Mouse (Mus musculus) midbrain, embryonic 13.5 days (tissue): Measurements from ENCODE around the gene Fastkd5. TPM values are rescaled to one million over a fixed set of nuclear protein-coding genes. Genes with fewer than 3 reads are reported as not detected.
"Not testable (repeated sequence)": the region's sequence is repeated elsewhere in the genome, so short reads cannot be mapped to it uniquely, and the experiment has no call there.

ENCODE experiments used
- ATAC-seq: fragments of 200-750 bp; cut with Nextera tagmentation; 2 replicates; pipeline ENCODE4 v1.8.0; 2017; ENCODE audit warnings: mild to moderate bottlenecking, moderate TSS enrichment, moderate library complexity
- H3K27ac ChIP-seq: fragments of 300-500 bp; sonication (generic); 2 replicates; pipeline ENCODE4 v1.5.1; 2015; ENCODE audit warnings: inconsistent platforms, mild to moderate bottlenecking, moderate library complexity
- H3K27me3 ChIP-seq: fragments of 300-500 bp; sonication (generic); 2 replicates; pipeline ENCODE4 v1.6.1; 2015; ENCODE audit warnings: mild to moderate bottlenecking, inconsistent platforms
- H3K36me3 ChIP-seq: fragments of 300-500 bp; sonication (generic); 2 replicates; pipeline ENCODE4 v1.6.1; 2015; ENCODE audit warnings: mild to moderate bottlenecking, inconsistent platforms
- H3K4me1 ChIP-seq: fragments of 300-500 bp; sonication (generic); replicated peaks from 2 replicates; pipeline ENCODE4 v1.6.1; 2015; ENCODE audit warnings: inconsistent platforms
- H3K4me2 ChIP-seq: fragments of 300-500 bp; sonication (generic); replicated peaks from 2 replicates; pipeline ENCODE4 v1.6.1; 2015; ENCODE audit warnings: moderate library complexity, mild to moderate bottlenecking, inconsistent platforms
- H3K4me3 ChIP-seq: fragments of 300-500 bp; sonication (generic); replicated peaks from 2 replicates; pipeline ENCODE4 v1.5.1; 2015; ENCODE audit warnings: mild to moderate bottlenecking, inconsistent platforms
- H3K9ac ChIP-seq: fragments of 300-500 bp; sonication (generic); replicated peaks from 2 replicates; pipeline ENCODE4 v1.6.1; 2015; ENCODE audit warnings: mild to moderate bottlenecking, inconsistent platforms
- H3K9me3 ChIP-seq: fragments of 300-500 bp; sonication (generic); 2 replicates; pipeline ENCODE4 v1.6.1; 2016; ENCODE audit warnings: mild to moderate bottlenecking, inconsistent platforms
- WGBS: fragments of 180-500 bp; shearing (Covaris S2); methylation state at CpG from one replicate; pipeline ENCODE4 v1.1.7; 2015; 5-methylcytosine and 5-hydroxymethylcytosine counted together
- polyA plus RNA-seq: library from polyadenylated mRNA; unstranded; fragments of >200 nt; fragmentation: Nextera tagmentation; extraction: Ambion mirVana; gene quantifications from 2 replicates; pipeline ENCODE4 v1.2.1, GENCODE M21; 2015

The Fastkd5 gene
- polyA plus RNA-seq, 1 experiment from 2014 or later = 13.8 TPM

GRCm38 (mm10) chr2:130586016-130586415 is 43.8 kb downstream of the Fastkd5 start:
- Histone ChIP-seq H3K27me3 (peaks cover 32% of the 10 kb centered on the region), H3K9ac (no peak overlapping the region), H3K4me3 (no peak overlapping the region), H3K9me3 (no peaks in the 10 kb centered on the region), H3K36me3 (peaks cover 16% of the 10 kb centered on the region), H3K27ac (no peak overlapping the region), H3K4me1 (peaks cover 2% of the 10 kb centered on the region), H3K4me2 (no peak overlapping the region)
- WGBS = 89% methylated on average over 6 of the region's 6 CpGs
- ATAC-seq = no peak

DNA sequence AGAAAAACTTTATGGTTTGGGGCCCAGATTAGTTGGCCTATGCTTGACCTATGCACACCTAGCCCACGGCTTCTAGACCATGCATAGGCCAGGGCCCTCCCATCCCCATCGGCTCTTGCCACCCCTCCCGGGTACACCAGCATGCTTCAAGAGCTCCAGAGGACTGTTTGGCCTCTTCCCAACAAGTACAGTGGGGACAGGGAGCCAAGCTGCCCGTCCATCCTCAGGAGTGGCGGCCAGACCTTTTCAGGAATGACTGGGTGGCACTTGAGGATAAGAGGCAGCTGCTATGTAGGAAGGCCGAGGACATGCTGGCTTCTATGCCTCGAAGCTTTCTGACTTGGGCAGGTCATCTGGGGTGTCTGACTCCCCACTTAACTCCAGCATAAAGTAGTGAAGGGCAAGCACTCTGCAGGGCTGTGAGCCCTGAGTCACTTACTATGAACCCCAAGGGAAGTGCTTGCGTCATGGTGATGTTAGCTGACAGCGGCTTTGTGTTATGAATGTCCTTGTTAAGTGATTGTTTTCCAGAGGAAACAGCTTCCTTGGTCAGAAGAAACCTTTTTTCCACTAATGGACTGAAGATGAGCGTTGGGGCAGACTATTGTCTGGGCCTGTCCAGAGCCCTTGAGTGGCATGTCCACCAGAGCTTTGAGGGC is 45.8 kb downstream of the Fastkd5 start:
- no peak overlapping the region for H3K9ac ChIP-seq
- H3K4me2 ChIP-seq = no peak overlapping the region
- no peak overlapping the region for H3K4me3 ChIP-seq
- no peaks in the 10 kb centered on the region for H3K36me3 ChIP-seq
- H3K4me1 ChIP-seq = peaks cover 16% of the 10 kb centered on the region
- H3K27me3 ChIP-seq = peaks cover 52% of the 10 kb centered on the region
- H3K27ac ChIP-seq = no peak overlapping the region
- no peaks in the 10 kb centered on the region for H3K9me3 ChIP-seq
- no peak for ATAC-seq
- 79% methylated on average over 10 of the region's 10 CpGs for WGBS

- no peak within 1 kb of the TSS for H3K4me2 ChIP-seq
- H3K27ac ChIP-seq = no peak within 1 kb of the TSS
- peaks cover 19% of the 10 kb centered on the region for H3K4me1 ChIP-seq
- peaks cover 67% of the 10 kb centered on the region for H3K27me3 ChIP-seq
- H3K9me3 ChIP-seq = no peaks in the 10 kb centered on the region
- ATAC-seq = no peak
- H3K4me3 ChIP-seq = no peak within 1 kb of the TSS; the same call in 1 of the 2 replicates
- 34% methylated on average over 10 of the region's 10 CpGs for WGBS
- H3K9ac ChIP-seq = no peak within 1 kb of the TSS
- H3K36me3 ChIP-seq = no peaks in the 10 kb centered on the region
Measured at GRCm38 (mm10) chr2:130582552-130582951, 47.3 kb downstream of the Fastkd5 start, which contains the start of gene Avp. Gene Avp, minus strand, starts transcription at chr2:130582554.

GRCm38 (mm10) chr2:130581201-130581600 is 48.6 kb downstream of the Fastkd5 start:
- Histone ChIP-seq H3K4me2 (peak overlapping the region; percentile 50), H3K9me3 (no peaks in the 10 kb centered on the region), H3K4me3 (peak overlapping the region; percentile 31), H3K4me1 (peaks cover 31% of the 10 kb centered on the region), H3K27me3 (peaks cover 80% of the 10 kb centered on the region), H3K36me3 (no peaks in the 10 kb centered on the region), H3K9ac (peak overlapping the region; percentile 49), H3K27ac (no peak overlapping the region)
- ATAC-seq = no peak; the same call in 1 of the 2 replicates
- WGBS = 3% methylated on average over 16 of the region's 16 CpGs

- H3K9ac ChIP-seq = no peak overlapping the region
- 9% methylated on average over 8 of the region's 8 CpGs for WGBS
- H3K27ac ChIP-seq = no peak overlapping the region
- H3K4me3 ChIP-seq = no peak overlapping the region
- H3K36me3 ChIP-seq = no peaks in the 10 kb centered on the region
- no peaks in the 10 kb centered on the region for H3K9me3 ChIP-seq
- peaks cover 94% of the 10 kb centered on the region for H3K27me3 ChIP-seq
- H3K4me1 ChIP-seq = peaks cover 33% of the 10 kb centered on the region
- ATAC-seq = no peak
- peak overlapping the region; percentile 50; the same call in 1 of the 2 replicates for H3K4me2 ChIP-seq
Measured at GRCm38 (mm10) chr2:130579791-130580190, 50.0 kb downstream of the Fastkd5 start.

- Histone ChIP-seq H3K27ac (no peak overlapping the region), H3K36me3 (no peaks in the 10 kb centered on the region), H3K9me3 (no peaks in the 10 kb centered on the region), H3K4me2 (no peak overlapping the region), H3K4me1 (peaks cover 33% of the 10 kb centered on the region), H3K27me3 (peaks cover 88% of the 10 kb centered on the region), H3K4me3 (no peak overlapping the region), H3K9ac (no peak overlapping the region)
- no peak for ATAC-seq
- WGBS = 6% methylated on average over 11 of the region's 11 CpGs
Measured at GRCm38 (mm10) chr2:130578148-130578547, 51.7 kb downstream of the Fastkd5 start.

DNA sequence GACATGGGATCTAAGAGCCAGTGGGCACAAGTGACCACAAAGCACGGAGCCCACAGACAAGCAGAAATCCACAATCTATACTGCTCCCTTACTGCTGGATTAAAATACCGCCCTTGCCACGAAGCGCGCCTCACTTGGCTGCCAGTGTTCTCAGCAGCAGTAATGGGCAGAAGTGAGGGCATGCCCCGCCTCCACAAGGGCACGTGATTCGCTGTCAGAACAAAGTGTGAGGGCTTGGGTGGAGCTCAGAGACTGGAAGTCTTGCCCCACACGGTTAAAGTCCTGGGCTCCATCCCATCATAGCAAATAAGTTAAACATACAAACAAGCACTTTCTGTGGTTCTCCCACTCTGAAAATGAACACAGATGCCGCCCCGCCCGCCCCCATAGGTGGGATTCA is 52.2 kb downstream of the Fastkd5 start:
- H3K9ac ChIP-seq = no peak overlapping the region
- no peak overlapping the region for H3K4me2 ChIP-seq
- 3% methylated on average over 12 of the region's 12 CpGs for WGBS
- H3K36me3 ChIP-seq = no peaks in the 10 kb centered on the region
- peaks cover 83% of the 10 kb centered on the region for H3K27me3 ChIP-seq
- no peaks in the 10 kb centered on the region for H3K9me3 ChIP-seq
- peaks cover 33% of the 10 kb centered on the region for H3K4me1 ChIP-seq
- H3K4me3 ChIP-seq = no peak overlapping the region
- H3K27ac ChIP-seq = no peak overlapping the region
- ATAC-seq = no peak

DNA sequence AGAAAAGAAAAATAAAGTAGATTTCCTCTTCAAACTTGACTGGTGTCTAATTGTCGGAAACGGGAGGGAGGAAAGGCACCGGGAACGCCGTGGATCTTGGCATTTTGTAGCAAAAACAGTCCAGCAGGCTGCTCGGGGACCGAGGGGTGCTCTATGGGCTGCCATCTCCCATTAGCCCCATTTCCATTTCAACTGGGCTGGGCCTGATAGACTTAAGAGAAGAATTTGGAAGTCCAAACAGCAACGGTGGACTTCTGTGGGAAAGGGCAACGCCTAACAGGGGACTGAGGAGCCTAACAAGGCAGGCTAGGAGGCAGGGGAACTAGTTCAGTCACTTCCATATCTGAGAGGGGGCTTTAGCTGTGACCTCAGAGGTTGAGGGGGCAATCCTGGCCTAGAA is 52.8 kb downstream of the Fastkd5 start:
- Histone ChIP-seq H3K27ac (no peak overlapping the region), H3K9me3 (no peaks in the 10 kb centered on the region), H3K36me3 (no peaks in the 10 kb centered on the region), H3K4me2 (peak overlapping the region; percentile 51), H3K27me3 (peaks cover 76% of the 10 kb centered on the region), H3K4me1 (peaks cover 33% of the 10 kb centered on the region), H3K4me3 (peak overlapping the region; percentile 32), H3K9ac (no peak overlapping the region)
- 3% methylated on average over 9 of the region's 9 CpGs for WGBS
- no peak for ATAC-seq

GRCm38 (mm10) chr2:130576564-130576963 is 53.3 kb downstream of the Fastkd5 start:
- H3K36me3 ChIP-seq, ATAC-seq, H3K27ac ChIP-seq, H3K9me3 ChIP-seq: not testable (repeated sequence)
- Histone ChIP-seq H3K4me3 (peak overlapping the region; percentile 32), H3K27me3 (peaks cover 72% of the 10 kb centered on the region), H3K4me2 (peak overlapping the region; percentile 51), H3K4me1 (peaks cover 33% of the 10 kb centered on the region), H3K9ac (peak overlapping the region; percentile 45)
- 1% methylated on average over 31 of the region's 32 CpGs for WGBS

DNA sequence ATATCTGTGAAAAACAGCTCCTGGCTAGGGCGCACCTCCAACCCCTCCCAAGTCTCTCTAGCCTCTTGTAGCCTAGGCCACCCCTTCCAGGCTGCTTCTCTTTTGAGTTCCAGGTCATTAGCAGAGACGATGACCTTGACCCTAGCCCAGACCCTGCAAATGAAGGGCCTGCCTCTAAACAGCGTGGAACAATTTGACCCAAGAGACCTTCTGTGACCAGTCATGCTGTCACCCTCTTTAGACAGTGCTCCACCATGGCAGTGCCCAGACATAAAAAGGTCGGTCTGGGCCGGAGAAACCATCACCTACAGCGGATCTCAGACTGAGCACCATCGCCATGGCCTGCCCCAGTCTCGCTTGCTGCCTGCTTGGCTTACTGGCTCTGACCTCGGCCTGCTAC is 54.0 kb downstream of the Fastkd5 start, which contains the start of gene Oxt:
Oxt (plus strand) TSS at position 301 of the 400 bp plus-strand sequence.
- peak within 1 kb of the TSS; percentile 51 for H3K4me2 ChIP-seq
- no peaks in the 10 kb centered on the region for H3K36me3 ChIP-seq
- H3K27ac ChIP-seq = no peak within 1 kb of the TSS
- peaks cover 29% of the 10 kb centered on the region for H3K4me1 ChIP-seq
- 45% methylated on average over 9 of the region's 9 CpGs for WGBS
- peak within 1 kb of the TSS; percentile 32 for H3K4me3 ChIP-seq
- H3K9me3 ChIP-seq = no peaks in the 10 kb centered on the region
- peak within 1 kb of the TSS; percentile 45 for H3K9ac ChIP-seq
- H3K27me3 ChIP-seq = peaks cover 65% of the 10 kb centered on the region
- ATAC-seq = 0 out of 2 replicates have a peak, but pooled peaks have one; percentile 18

- Histone ChIP-seq H3K4me3 (no peak overlapping the region), H3K9me3 (no peaks in the 10 kb centered on the region), H3K4me2 (no peak overlapping the region), H3K27me3 (peaks cover 56% of the 10 kb centered on the region), H3K9ac (no peak overlapping the region), H3K4me1 (peaks cover 20% of the 10 kb centered on the region), H3K27ac (no peak overlapping the region), H3K36me3 (no peaks in the 10 kb centered on the region)
- ATAC-seq = no peak
- WGBS = 82% methylated on average over 5 of the region's 5 CpGs
Measured at GRCm38 (mm10) chr2:130574960-130575359, 54.9 kb downstream of the Fastkd5 start.

DNA sequence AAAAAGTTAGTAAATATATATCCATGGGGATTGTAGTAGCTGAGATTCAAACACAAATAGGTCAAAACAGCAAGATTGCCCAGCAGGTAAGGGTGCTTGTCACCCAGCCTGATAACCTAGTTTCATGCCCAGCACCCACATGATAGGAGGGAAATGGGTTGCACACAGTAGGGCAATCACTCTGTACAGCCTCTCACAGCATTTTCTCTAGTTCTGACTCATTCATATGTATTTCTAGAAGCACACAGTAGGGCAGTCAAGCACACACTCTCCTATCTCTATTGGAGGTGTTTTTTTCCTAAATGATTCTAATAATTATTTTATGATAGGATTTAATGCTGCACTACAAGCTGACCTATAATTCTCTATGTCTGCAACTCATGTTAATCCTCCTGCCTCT is 59.9 kb downstream of the Fastkd5 start:
- H3K27ac ChIP-seq = no peak overlapping the region
- H3K9me3 ChIP-seq = no peaks in the 10 kb centered on the region
- peaks cover 10% of the 10 kb centered on the region for H3K4me1 ChIP-seq
- H3K4me2 ChIP-seq = no peak overlapping the region
- H3K9ac ChIP-seq = no peak overlapping the region
- peaks cover 23% of the 10 kb centered on the region for H3K36me3 ChIP-seq
- H3K4me3 ChIP-seq = no peak overlapping the region
- peaks cover 5% of the 10 kb centered on the region for H3K27me3 ChIP-seq
- no peak for ATAC-seq

- no peak for ATAC-seq
- WGBS = 91% methylated on average over 4 of the region's 4 CpGs
Measured at GRCm38 (mm10) chr2:130568921-130569320, 60.9 kb downstream of the Fastkd5 start.

More at GRCm38 (mm10) chr2:130568921-130569320, 60.9 kb downstream of the Fastkd5 start:
- Histone ChIP-seq H3K9me3 (no peaks in the 10 kb centered on the region), H3K4me2 (no peak overlapping the region), H3K27ac (no peak overlapping the region), H3K4me1 (peaks cover 19% of the 10 kb centered on the region), H3K27me3 (no peaks in the 10 kb centered on the region), H3K36me3 (peaks cover 24% of the 10 kb centered on the region), H3K9ac (no peak overlapping the region), H3K4me3 (no peak overlapping the region)
